Mouse (Mus musculus) stomach, embryonic 16.5 days (tissue): ENCODE results near the gene Cul4a. TPM values are rescaled to one million over a fixed set of nuclear protein-coding genes. Genes with fewer than 3 reads are reported as not detected.

Experiments used
- ATAC-seq: fragments of 200-750 bp; cut with Nextera tagmentation; 2 replicates; pipeline ENCODE4 v1.8.0; 2017; ENCODE audit warnings: moderate number of reproducible peaks, moderate TSS enrichment; ENCODE audit not compliant: insufficient read depth, low FRiP score
- H3K27ac ChIP-seq: fragments of 300-500 bp; sonication (generic); 2 replicates; pipeline ENCODE4 v1.5.1; 2014; ENCODE audit warnings: low read length
- H3K27me3 ChIP-seq: fragments of 300-500 bp; sonication (generic); 2 replicates; pipeline ENCODE4 v1.6.1; 2014; ENCODE audit warnings: low read length, control low read depth, mixed read lengths; ENCODE audit not compliant: control insufficient read depth, insufficient read depth
- H3K36me3 ChIP-seq: fragments of 300-500 bp; sonication (generic); 2 replicates; pipeline ENCODE4 v1.6.1; 2014; ENCODE audit warnings: low read length; ENCODE audit not compliant: control insufficient read depth, insufficient read depth
- H3K4me1 ChIP-seq: fragments of 300-500 bp; sonication (generic); 2 replicates; pipeline ENCODE4 v1.6.1; 2014; ENCODE audit warnings: low read length, control low read depth, mixed read lengths; ENCODE audit not compliant: control insufficient read depth, insufficient read depth
- H3K4me2 ChIP-seq: fragments of 300-500 bp; sonication (generic); 2 replicates; pipeline ENCODE4 v1.6.1; 2014; ENCODE audit warnings: low read depth, low read length, mixed read lengths
- H3K4me3 ChIP-seq: fragments of 300-500 bp; sonication (generic); replicated peaks from 2 replicates; pipeline ENCODE4 v1.5.1; 2014; ENCODE audit warnings: mild to moderate bottlenecking, low read length
- H3K9ac ChIP-seq: fragments of 300-500 bp; sonication (generic); 2 replicates; pipeline ENCODE4 v1.6.1; 2014; ENCODE audit warnings: low read length
- H3K9me3 ChIP-seq: fragments of 300-500 bp; sonication (generic); replicated peaks from 2 replicates; pipeline ENCODE4 v1.6.1; 2016; ENCODE audit warnings: low read length, control low read depth; ENCODE audit not compliant: control insufficient read depth
- WGBS: fragments of 180-500 bp; shearing (Covaris S2); extraction: QIAGEN DNeasy Blood & Tissue Kit; methylation state at CpG from one replicate; pipeline ENCODE4 v1.1.7; 2014; 5-methylcytosine and 5-hydroxymethylcytosine counted together
- polyA plus RNA-seq: library from polyadenylated mRNA; unstranded; fragments of >200 nt; fragmentation: Nextera tagmentation; extraction: Ambion mirVana; gene quantifications from 2 replicates; pipeline ENCODE4 v1.2.1, GENCODE M21; 2015

Cul4a gene
- polyA plus RNA-seq, 1 experiment from 2014 or later, result 101 TPM

- Histone ChIP-seq H3K27ac (no peak overlapping the region), H3K27me3 (no peaks in the 10 kb centered on the region), H3K36me3 (no peaks in the 10 kb centered on the region; the same call in 1 of the 2 replicates), H3K9ac (no peak overlapping the region), H3K4me2 (no peak overlapping the region), H3K9me3 (no peaks in the 10 kb centered on the region), H3K4me3 (no peak overlapping the region), H3K4me1 (0 out of 2 replicates have a peak, but pooled peaks cover 2% of the 10 kb centered on the region)
- 80% methylated on average over 9 of the region's 9 CpGs for WGBS
- ATAC-seq, result no peak
Observed at GRCm38 (mm10) chr8:13154099-13154498, 48.7 kb downstream of the Cul4a start.

- H3K36me3 ChIP-seq, result no peaks in the 10 kb centered on the region
- H3K27ac ChIP-seq, result no peak overlapping the region
- no peak overlapping the region for H3K4me3 ChIP-seq
- H3K4me1 ChIP-seq, result peaks cover 8% of the 10 kb centered on the region
- H3K9ac ChIP-seq, result no peak overlapping the region
- no peaks in the 10 kb centered on the region for H3K9me3 ChIP-seq
- no peaks in the 10 kb centered on the region for H3K27me3 ChIP-seq
- WGBS, result 72% methylated on average over 9 of the region's 9 CpGs
- no peak overlapping the region for H3K4me2 ChIP-seq
- no peak for ATAC-seq
Observed at GRCm38 (mm10) chr8:13155358-13155757, 49.9 kb downstream of the Cul4a start.

GRCm38 (mm10) chr8:13156327-13157097 is 51.1 kb downstream of the Cul4a start:
- H3K9me3 ChIP-seq, result no peaks in the 10 kb centered on the region
- H3K36me3 ChIP-seq, result no peaks in the 10 kb centered on the region
- peaks cover 15% of the 10 kb centered on the region for H3K4me1 ChIP-seq
- no peak overlapping the region for H3K9ac ChIP-seq
- H3K4me2 ChIP-seq, result no peak overlapping the region
- no peak for ATAC-seq
- no peaks in the 10 kb centered on the region for H3K27me3 ChIP-seq
- WGBS, result 69% methylated on average over 12 of the region's 12 CpGs
- no peak overlapping the region for H3K27ac ChIP-seq
- H3K4me3 ChIP-seq, result no peak overlapping the region

DNA sequence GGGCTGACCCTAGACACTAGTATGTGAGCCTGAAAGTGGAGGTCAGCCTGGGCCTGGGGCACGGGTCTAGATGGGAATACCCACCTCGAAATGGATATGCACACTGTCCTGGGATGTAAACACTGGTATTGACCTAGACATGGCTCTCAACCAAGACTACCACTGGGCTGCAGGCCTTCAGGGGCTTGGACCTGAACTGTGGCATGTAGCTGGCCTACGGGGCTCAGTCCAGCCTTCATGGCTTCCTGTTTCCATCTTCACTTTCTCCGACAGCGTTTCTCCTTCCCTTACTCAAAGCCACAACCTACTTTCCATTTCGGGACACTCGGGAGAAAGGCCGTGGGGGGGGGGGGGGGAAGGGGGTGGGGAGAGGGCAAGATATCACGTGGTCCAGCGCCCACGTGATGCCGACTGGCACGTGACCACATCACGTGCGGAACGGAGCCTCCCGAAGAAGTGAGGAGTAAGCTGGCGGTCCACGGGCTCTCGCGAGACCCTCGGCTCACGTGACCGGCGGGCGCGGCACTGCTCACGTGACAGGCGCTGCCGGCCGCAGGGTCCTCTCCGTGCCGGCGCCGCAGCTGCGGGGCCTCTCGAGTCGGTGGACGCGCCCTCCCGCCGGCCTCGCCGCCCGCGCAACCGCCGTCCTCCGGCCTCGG is 53.4 kb downstream of the Cul4a start, which contains the start of gene Lamp1:
TSS of gene Lamp1 (plus strand) at position 444 of the 659 bp plus-strand sequence.
- H3K4me3 ChIP-seq, result peak within 1 kb of the TSS; percentile 68
- no peaks in the 10 kb centered on the region for H3K36me3 ChIP-seq
- WGBS, result under 1% methylated on average over 50 of the region's 50 CpGs
- H3K27me3 ChIP-seq, result no peaks in the 10 kb centered on the region
- H3K9ac ChIP-seq, result peak within 1 kb of the TSS; percentile 91
- H3K9me3 ChIP-seq, result no peaks in the 10 kb centered on the region
- ATAC-seq, result peak; percentile 96
- H3K4me1 ChIP-seq, result peaks cover 15% of the 10 kb centered on the region
- H3K4me2 ChIP-seq, result peak within 1 kb of the TSS; percentile 86
- H3K27ac ChIP-seq, result peak within 1 kb of the TSS; percentile 72

DNA sequence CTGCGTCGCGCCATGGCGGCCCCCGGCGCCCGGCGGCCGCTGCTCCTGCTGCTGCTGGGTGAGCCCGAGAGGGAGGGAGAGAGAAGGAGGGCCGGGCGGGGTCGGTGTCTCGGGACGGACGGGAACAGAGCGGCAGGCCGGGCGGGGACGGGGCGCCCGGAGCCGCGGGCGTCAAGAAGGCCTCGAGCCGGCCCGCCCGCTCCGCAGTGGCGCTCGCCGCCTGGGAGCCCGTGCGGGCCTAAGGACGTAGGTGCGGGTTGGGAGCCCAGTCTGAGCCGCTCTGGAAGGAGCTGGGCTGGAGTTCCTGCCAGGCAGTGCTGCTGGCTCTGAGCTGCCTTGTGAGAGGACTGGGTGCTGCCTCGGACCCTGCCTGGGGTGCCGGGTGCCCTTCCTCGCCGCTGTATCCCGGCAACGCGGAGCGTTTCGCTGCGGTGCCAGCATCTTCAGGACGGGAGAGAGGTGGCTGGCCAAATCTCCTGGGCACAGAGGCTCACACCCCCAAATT is 54.0 kb downstream of the Cul4a start:
- Histone ChIP-seq H3K27ac (peak overlapping the region; percentile 14), H3K9ac (peak overlapping the region; percentile 91), H3K27me3 (no peaks in the 10 kb centered on the region), H3K4me3 (peak overlapping the region; percentile 68), H3K4me1 (peaks cover 15% of the 10 kb centered on the region), H3K4me2 (peak overlapping the region; percentile 81), H3K36me3 (no peaks in the 10 kb centered on the region), H3K9me3 (no peaks in the 10 kb centered on the region)
- 1% methylated on average over 49 of the region's 49 CpGs for WGBS
- ATAC-seq, result peak; percentile 51; the same call in 1 of the 2 replicates

GRCm38 (mm10) chr8:13160691-13161090 is 55.3 kb downstream of the Cul4a start:
- H3K4me3 ChIP-seq, result peak overlapping the region; percentile 68
- WGBS, result 76% methylated on average over 3 of the region's 3 CpGs
- no peak overlapping the region for H3K27ac ChIP-seq
- ATAC-seq, result no peak
- peak overlapping the region; percentile 81 for H3K4me2 ChIP-seq
- H3K36me3 ChIP-seq, result no peaks in the 10 kb centered on the region
- no peaks in the 10 kb centered on the region for H3K27me3 ChIP-seq
- H3K9ac ChIP-seq, result peak overlapping the region; percentile 91; the same call in 1 of the 2 replicates
- no peaks in the 10 kb centered on the region for H3K9me3 ChIP-seq
- H3K4me1 ChIP-seq, result peaks cover 15% of the 10 kb centered on the region

DNA sequence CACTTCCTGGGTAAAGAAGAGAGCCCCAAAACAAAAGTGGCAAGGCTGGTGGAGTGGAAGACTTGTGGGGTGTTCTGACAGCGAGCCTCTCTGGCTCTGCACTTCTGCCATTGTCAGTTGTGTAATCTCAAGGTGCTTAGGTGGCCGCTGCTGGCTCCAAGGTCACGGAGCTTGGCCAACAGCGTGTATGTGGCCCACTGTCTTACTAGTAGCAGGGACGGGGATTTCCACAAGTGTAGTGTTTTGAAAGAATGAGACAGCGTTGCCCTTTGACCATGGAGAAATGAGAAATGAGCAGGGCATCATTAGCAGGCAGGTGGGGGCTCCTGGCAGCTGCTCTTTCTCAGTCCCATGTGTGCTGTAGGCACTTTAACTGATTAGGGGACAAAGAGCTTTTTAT is 56.7 kb downstream of the Cul4a start:
- no peak overlapping the region for H3K4me2 ChIP-seq
- H3K9ac ChIP-seq, result no peak overlapping the region
- H3K9me3 ChIP-seq, result no peaks in the 10 kb centered on the region
- H3K36me3 ChIP-seq, result no peaks in the 10 kb centered on the region
- no peak overlapping the region for H3K27ac ChIP-seq
- WGBS, result 84% methylated on average over 6 of the region's 6 CpGs
- no peak overlapping the region for H3K4me3 ChIP-seq
- ATAC-seq, result no peak
- no peaks in the 10 kb centered on the region for H3K27me3 ChIP-seq
- peaks cover 15% of the 10 kb centered on the region for H3K4me1 ChIP-seq

DNA sequence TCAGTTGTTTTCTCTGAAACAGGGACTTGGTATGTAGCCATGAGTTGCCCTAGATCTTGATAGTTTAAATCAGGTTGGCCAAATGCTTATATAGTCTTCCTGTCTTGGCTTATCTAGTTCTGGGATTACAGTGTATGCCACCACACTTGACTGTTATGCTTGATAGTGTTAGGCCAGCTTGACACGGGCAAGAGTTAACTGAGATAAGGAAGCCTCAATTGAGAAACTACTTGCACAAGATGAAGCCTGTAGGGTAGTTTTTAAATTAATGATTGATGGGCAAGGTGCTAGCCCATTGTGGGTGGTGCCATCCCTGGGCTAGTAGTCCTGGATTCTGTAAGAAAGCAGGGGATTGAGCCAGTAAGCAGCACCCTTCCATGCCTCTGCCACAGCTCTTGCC is 58.1 kb downstream of the Cul4a start:
- ATAC-seq, result no peak
- H3K4me2 ChIP-seq, result no peak overlapping the region
- no peak overlapping the region for H3K9ac ChIP-seq
- no peak overlapping the region for H3K27ac ChIP-seq
- H3K4me3 ChIP-seq, result no peak overlapping the region
- H3K27me3 ChIP-seq, result no peaks in the 10 kb centered on the region
- no peaks in the 10 kb centered on the region for H3K9me3 ChIP-seq
- H3K4me1 ChIP-seq, result peaks cover 14% of the 10 kb centered on the region
- H3K36me3 ChIP-seq, result peaks cover 5% of the 10 kb centered on the region
- WGBS, result 65% methylated on average over 1 of the region's 1 CpGs

GRCm38 (mm10) chr8:13164361-13164760 is 58.9 kb downstream of the Cul4a start:
- no peak overlapping the region for H3K4me2 ChIP-seq
- H3K4me1 ChIP-seq, result peaks cover 13% of the 10 kb centered on the region
- peaks cover 5% of the 10 kb centered on the region for H3K36me3 ChIP-seq
- ATAC-seq, result no peak
- H3K4me3 ChIP-seq, result no peak overlapping the region
- no peaks in the 10 kb centered on the region for H3K9me3 ChIP-seq
- no peak overlapping the region for H3K27ac ChIP-seq
- H3K27me3 ChIP-seq, result no peaks in the 10 kb centered on the region
- 84% methylated on average over 5 of the region's 5 CpGs for WGBS
- H3K9ac ChIP-seq, result no peak overlapping the region
